Mouse (Mus musculus) adipocyte (in vitro differentiated cells): ENCODE measurements at regions not wholly inside any gene's neighbourhood (a gene's known extent, or its start where the extent isn't known, plus 50 kb on each side); places are given as distances from the start of the nearest gene placed in this dataset.

Experiments used
- DNase-seq: peaks from one replicate; pipeline ENCODE4 v3.0.0-alpha.2; 2016; ENCODE audit warnings: low spot score

DNA sequence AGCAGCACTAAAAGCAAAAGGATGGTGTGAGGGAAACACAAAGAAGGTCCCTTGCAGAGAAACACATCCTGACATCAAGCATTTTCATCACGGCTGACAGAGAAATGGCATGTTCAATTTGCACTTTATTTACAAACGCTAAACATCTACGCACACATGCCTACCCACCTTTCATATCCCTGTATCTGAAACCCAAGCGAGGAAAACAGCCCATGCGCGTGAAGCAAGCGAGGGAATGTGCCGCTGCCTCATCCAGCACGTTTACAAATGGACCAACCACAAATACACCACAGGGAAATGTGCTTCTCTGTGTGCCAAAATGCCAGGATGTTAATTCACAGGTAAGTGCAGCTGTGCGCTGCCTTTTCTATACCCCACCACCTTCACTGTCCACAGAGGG lies 399.7 kb upstream of the Pou3f3 start:
- no peak for DNase-seq

DNA sequence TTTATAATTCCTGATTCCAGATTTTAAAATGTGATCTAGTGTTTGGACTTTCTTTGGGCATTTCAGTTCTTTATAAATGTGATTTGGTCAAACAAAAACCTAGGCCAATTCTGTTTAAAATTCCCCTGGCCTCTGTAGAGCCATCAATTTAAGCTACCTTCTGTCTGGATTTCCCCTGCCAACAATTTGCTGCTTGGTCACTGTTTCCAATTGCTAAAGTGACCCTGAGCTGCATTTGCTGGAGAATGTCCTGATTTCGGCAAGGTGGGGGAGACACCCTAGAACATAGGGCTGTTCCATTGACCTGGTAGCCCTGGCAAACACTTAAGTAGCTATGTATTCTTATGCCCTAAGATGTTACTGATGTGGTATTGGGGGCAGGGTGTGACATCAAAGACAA lies 386.3 kb upstream of the Pou3f3 start:
- no peak for DNase-seq

DNA sequence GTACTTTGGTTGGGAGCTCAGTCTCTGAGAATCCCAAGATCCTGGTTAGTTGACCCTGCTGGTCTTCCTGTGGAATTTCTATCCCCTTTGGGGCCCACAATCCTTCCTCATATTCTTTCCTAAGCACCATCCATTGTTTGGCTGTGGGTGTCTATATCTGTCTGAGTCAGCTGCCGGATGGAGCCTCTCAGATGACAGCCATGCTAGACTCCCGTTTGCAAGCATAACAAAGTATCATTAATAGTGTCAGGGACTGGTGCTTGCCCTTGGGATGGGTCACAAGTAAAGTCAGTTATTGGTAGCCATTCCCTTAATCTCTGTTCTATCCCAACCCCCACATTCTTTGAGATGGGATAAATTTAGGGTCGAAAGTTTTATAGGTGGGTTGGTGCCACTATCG lies 382.1 kb upstream of the Pou3f3 start:
- DNase-seq: no peak

DNA sequence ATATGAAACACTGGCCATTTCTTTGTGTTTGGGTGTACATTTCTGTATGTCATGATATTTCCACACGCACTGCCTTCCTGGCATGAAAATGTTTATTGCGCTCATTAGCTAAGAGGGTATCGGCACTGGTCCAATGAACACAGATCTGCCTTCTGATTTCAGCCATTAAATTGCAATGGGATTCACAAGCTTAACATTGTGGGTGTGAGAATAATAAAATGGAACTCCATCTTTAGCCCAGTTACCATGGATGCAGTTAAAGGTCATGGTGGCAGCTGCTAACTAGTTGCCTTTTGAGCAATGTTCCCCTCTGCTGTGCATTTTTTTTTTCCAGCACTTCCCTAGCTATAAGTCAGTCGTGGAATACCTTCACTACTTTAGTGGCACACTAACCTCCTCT lies 343.7 kb upstream of the Pou3f3 start:
- no peak for DNase-seq

DNA sequence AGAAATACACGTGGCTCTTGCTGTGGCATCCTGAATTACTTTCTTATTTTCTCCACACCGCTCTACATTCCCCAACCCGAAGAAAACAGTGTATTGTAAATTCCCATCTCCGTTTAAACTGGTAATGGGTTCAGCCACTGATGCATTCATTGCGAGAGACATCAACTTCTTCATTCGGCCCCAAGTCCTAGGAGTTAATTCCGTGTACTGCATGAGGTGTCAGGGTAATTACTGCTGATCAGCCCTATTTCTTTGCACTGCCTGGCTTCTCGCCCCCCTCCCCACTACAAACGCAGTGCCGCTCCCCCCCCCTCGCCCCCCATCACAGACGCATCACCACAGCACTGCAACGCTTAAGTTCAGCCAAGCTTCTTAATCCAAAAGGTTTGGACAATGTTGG lies 343.2 kb upstream of the Pou3f3 start:
- no peak for DNase-seq

DNA sequence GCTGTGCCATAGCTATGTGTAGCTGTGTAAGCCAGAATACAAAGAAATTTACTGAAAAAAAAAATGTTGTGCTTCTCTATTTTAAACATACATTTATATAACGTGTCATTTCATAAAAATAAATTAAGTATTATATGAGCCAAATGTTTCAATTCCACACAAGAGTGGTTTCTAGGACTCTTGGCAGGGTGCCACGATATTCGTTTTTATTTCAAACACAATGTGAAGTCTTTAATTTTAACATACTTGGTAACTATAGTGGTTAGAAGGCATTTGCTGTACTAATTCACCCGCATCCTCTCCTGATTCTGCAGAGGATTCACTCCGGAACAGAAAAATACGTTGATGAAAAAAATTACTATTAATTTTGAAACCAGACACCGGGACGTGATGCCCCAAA lies 342.5 kb upstream of the Pou3f3 start:
- no peak for DNase-seq

DNA sequence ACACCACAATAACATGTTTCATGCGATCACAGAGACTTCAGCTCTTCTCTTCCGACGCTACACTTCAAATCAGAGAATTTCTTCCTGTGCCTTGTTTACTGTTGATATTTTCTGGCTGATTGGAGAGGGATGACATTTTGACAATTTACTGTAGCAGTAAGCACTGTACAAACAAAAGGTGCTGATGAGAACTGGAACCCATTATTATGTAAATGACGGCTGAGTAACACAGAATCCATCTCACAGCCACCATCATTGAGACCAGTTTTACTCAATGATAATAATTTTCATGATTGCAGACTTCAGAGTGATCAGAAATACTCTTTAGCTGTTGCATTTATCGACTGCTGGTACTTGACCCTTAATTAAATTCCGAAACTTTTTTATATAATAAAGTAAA lies 341.5 kb upstream of the Pou3f3 start:
- no peak for DNase-seq

DNA sequence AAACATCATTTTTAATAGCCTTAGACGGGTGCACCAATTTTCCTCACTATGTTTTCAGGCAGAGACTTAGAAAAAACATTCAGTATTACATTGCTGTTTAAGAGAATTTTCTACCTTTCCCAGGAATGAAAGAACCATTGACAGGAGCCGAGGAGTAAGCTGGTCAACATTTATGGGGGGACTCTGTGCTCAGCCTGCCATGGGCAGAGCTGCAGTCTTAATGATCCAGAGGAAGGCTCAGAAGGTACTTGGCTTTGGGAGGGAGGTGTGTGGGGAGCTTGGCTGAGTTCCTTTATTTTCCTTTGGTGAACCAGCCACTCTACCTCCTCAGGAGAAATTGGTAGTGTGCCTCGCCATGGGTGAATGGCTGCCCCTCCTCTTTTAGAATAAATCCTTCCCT lies 333.1 kb upstream of the Pou3f3 start:
- DNase-seq: no peak

DNA sequence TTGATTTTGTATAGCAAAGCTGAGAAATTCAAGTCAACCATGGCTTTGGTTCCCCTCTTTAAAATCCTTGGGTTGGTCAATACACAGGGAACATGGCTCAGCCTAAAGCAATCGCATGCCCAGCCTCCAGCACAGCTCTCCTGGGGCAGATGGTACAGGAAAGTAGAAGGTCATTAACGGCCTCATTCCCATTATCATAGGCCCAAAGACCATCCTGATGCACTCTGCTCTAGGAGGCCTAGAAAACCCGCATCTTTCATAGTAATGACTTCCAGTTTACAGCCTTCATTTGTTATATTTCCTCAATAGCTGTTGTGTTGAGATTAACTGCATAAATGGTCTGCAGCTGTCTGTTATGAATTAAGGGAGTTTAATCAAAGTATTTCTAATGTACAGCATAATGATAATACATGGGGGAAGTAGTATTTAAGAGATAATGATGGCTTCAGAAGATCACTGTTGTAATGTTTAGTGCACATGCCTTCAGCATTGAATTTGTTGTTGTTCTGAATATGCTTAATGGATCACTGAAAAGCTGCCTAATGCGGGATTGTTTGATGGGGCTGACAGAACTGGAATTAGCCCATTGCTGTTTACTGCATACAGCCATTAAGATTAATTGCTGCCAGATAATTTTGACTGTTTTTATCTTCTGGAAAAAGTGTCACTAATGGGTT lies 329.8 kb upstream of the Pou3f3 start:
- DNase-seq: no peak

DNA sequence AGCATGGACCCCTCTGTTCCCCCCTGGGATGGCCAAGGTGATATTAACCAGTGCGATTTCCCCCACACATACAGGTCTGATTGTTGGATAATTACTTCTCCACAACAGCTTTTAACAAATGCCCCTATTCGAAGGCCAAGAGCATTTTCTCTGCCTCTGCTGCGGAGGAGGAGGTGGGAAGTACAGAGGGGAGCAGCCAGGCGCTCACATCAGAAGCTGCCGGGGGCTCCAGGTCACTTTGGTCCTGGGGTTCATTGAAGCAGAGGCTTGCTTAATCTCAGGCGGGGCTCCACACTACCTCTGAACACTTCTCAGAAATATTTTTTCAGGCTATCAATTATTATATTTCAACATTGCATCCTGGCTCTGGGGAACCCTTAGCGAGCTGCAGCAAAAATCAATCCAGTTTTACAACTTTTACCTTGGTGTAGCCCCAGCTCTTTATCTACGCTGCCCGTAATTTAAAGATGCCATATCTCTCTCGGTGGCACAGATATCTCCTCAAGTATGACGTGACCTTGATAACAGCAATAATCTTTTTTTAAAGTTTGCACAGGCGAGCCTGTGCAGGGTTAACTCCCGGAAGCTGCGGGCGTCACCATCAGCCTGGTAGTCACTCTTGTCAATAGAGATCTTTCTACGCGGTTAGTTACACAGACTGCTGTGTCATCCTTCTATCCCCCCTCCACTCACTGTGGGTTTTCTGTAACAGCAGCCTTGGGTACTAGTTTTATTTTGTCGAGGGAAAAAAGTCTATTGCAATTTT lies 307.5 kb upstream of the Pou3f3 start:
- DNase-seq: no peak

DNA sequence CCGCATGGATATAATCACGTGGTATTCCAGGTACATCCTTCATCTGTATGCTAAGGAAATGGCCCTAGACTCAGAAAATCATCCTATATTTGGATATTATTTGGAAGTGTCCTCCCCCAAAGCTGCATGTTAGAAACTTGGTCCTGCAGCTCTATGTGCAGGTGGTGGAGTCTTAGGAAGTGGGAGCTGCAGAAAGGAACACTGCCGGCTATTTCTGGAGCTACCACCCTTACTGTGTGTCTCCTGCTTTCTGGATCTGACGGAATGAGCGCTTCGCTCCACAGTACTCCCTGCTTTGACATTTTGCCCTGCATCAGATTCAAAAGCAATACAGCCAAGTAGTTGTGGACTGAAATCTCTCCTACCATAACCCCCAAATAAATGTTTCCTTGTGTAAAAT lies 306.8 kb upstream of the Pou3f3 start:
- no peak for DNase-seq

DNA sequence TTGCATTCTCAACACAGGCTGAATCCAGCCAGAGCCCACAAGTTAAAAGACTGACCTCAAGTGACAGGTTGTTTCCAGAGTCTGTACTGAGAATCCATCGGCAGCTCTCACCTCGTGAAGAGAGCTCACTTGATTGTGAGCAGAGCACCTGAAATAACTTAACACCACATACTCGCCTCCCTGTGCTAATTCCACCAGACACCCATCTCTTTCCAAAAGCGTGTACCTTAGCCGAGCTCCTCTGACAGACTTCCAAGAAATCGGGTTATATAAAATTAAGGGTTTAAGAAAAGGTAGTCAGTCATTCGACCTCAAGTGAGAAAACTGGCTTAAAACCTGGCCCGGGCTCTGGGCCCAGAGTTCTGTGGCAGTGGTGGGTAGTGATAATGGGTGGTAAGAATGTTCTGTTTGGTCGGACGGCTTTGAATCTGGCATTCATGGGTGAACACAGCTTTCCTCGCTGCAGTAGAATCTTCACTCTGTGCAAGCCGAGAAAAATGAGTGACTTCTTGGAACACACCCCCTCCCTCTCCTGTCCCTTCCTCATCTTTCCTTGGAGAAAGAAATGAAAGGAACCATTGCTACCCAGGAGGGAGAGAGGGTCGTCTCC lies 299.8 kb upstream of the Pou3f3 start:
- no peak for DNase-seq

DNA sequence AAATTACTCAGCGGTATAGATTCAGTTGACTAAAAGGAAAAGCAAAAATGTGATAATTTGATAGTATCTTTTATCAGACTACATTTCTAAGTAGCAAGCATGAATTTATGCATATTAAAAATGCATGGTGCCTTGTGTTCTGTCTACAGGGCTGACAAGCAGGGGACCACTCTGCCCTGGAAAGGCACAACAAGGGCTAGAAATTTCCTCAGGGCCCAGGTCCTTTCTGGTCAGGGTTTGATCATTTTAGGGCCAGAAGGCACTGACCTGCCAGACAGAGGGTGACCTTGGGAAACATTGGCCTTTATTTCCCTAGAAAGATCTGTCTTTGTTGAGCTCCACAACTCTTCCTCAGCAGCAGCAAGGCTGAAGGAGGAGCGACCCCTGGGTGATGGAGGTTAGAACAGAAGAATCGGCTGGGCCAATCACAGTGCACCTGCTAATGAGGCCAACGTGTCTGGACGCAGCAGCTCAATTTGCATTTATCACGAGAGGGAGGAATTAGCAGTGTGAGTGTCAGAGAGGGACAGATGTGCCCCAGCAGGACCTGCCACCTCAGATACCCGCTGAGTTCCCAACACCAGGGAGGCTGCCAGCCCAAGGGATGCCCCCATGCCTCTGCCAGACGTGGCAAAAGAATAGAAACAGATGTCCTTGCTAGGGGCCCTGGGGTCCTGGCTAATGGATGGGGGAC lies 297.0 kb upstream of the Pou3f3 start:
- DNase-seq: no peak

DNA sequence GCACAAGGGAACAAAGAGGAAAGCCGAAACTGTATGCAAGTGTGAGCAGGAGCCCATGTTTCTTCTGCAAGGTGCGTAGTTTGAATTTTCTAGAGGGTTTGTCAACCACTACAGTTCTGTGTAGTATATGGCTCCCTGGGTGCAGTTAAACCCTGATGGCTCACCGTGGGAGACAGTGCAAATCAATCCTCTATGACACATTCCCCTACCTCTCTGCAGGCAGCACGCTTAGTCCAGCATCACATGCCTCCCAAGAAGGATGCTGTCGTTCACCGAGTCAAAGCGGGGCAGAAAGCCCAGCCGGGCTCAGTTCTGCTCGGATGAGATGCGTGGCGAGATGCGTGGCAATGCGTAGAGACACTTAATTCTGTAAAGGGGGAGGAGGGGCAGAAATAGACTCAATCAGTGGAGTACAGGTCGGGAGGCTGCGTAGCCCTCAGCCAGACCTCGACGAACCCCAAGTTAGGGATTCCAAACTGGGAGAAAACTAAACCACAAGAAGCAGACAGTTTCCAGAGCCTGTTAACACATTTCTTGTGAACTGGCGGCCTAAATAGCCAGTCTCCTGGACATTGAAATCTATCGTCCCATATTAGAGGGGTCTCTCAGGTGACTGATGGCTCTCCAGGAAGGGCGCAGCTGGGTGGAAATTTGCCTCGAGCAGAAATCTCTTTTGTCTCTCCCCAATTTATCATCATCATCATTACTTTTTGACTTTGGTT lies 279.6 kb upstream of the Pou3f3 start:
- no peak for DNase-seq

DNA sequence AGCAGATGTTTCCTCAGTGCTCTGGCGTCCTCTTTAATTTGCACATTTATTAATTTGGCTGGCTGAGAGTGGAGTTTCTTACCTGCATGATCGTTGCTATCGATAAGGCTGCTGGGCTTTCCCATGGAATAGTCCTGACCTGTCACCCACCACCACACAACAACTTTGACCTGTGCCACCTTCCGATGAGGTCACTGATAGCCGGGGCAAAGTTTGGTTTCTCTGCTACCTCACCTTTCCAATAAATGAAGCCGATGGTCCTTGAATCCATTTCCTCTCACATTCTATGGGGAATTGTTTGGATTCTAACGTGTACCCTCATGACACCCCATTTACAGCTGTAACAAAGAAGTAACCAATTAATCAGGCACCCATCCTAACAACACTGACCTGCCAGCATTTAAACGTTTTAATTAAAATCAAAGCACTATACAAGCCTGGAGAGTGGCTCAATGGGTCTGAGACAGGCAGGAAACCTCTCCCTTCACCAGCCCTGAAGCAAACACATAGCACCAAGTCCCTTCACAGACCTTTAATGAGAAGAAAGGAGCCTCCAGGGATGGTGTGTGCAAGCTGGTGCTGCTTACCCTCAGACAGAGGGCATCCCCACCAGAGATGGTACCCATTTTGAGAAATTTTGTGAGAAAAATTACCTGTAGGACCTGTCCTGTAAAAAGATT lies 278.9 kb upstream of the Pou3f3 start:
- no peak for DNase-seq

DNA sequence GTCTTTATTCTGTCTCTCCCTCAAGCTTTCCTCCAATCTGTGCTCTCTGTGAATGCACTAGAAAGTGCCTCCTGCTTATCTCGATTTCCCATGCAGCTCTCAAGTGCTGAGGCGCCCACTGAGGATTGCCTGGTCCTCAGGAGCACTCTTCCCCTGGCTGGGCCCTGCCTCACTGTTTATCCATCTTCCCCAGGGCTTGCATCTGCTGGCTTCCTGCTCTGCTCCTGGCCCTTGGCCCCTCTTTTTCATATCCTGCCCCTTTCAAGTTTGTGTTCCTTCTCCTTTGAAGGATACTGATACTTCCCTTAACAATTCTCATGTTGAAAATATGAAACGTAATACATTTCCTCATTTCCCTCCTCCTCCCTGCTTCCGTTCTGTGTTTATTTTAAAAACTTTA lies 277.8 kb upstream of the Pou3f3 start:
- DNase-seq: no peak

DNA sequence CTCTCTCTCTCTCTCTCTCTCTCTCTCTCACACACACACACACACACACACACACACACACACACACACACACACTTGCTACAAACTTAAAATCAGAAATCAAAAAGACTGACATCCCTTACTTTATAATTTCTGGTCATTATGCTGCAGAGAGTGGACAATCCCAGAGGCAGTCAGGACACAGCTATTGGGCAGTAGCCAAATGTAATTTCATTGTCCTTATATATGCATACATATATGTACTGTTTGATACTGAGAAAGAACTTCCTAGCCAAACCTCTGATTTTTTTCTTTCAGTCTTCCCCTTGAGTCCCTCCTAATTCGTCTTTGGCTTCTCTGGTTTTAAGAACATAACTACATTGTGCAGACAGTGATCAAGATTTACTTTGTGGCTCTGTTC lies 277.3 kb upstream of the Pou3f3 start:
- no peak for DNase-seq

DNA sequence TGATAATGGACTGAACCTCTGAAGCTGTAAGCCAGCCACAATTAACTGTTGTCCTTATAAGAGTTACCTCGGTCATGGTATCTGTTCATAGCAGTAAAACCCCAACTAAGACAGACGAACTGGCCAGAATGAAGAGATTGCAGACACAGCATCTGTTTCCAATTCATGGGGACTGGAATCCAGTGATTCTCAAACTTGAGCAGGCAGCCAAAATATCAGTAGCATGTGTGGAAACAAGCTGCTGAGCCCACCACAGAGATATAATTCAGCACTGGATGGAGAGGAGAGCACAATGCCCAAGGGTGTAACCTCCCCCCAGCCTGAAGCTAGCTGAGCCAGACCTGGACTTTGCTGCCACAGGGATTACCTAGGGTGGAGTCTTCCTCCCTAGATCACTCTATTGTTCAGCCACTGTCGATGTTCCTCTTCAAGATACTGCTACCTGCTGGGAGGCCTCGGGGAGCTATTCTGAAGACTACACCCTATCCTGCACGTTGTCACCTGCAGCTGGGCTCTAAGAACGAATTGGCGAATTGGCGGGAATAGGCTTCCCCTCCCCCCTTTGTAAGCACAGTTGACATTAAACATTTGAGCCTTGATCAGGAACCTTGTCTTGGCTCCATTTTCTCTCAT lies 259.1 kb upstream of the Pou3f3 start:
- DNase-seq: no peak

DNA sequence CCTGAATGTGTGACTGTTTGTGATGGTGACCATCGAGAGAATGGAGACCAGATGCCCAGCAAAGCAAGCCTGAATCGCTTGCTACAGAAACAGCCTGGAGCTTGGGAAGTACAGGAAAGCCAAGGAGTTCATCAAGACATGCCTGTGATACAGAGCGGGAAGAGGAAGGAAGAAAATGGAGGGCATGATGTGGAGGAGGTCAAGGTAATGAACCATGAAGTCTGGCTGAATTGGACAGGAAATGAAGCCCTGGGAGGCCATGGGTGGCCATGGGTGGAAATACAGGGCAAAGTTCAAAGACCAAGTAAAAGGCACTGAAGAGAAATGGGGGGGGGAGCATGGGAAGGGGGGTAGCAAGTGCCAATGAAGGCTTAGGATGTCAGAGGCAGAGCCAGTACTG lies 227.2 kb upstream of the Pou3f3 start:
- DNase-seq: no peak

DNA sequence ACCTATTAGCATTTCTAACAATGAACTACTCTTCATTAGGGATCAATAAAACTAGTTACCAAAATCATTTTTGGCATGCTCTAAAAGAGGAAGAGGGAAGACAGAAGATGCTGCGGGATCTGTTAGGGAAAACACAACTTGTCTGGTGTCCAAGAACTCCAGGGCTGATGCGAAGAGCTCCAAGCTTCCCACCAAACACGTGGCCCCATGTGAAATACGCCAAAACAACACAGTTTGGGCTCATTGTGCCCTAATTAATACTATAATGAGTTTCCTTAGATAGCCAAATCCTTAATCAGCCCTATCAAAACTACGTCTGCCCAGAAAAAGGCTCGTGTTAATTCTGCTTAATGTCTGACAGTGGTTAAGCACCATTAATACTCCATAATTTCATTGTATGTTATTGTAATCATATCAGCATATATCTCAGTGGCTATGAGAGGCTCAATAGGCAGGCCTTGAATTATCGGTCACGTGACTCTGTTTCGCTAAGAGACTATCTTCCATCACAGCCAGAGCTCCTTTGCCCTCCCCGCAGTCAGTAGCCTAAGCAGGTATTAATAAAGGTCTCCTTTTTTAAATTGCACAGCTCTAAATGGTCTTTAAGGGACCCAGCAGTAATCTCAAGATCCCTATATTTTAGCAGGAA lies 223.6 kb upstream of the Pou3f3 start:
- no peak for DNase-seq
